Mouse (Mus musculus): ENCODE results near the gene Nefh. TPM values are rescaled to one million over a fixed set of nuclear protein-coding genes. Genes with fewer than 3 reads are reported as not detected.

Nefh gene
- polyA plus RNA-seq, 1 experiment from 2014 or later: 0.30 TPM

GRCm38 (mm10) chr11:4983538-4983937, 35.7 kb upstream of the Nefh start:
- no peaks in the 10 kb centered on the region for H3K27me3 ChIP-seq (ENCODE audit: control insufficient read depth, insufficient read depth, low read length)
- H3K4me2 ChIP-seq (ENCODE audit: low read depth, low read length): no peak overlapping the region
- H3K36me3 ChIP-seq (ENCODE audit: control insufficient read depth, insufficient read depth, low read length): no peaks in the 10 kb centered on the region
- H3K27ac ChIP-seq (ENCODE audit: low read length): no peak overlapping the region
- ATAC-seq (ENCODE audit: insufficient read depth, low FRiP score): no peak
- no peaks in the 10 kb centered on the region for H3K9me3 ChIP-seq (replicated peaks; ENCODE audit: control insufficient read depth, low read length)
- no peak overlapping the region for H3K4me3 ChIP-seq (replicated peaks; ENCODE audit: low read length)
- 73% methylated on average over 2 of the region's 2 CpGs for WGBS
- H3K9ac ChIP-seq (ENCODE audit: low read length): no peak overlapping the region
- peaks cover 8% of the 10 kb centered on the region for H3K4me1 ChIP-seq (ENCODE audit: control insufficient read depth, insufficient read depth, low read length)

DNA sequence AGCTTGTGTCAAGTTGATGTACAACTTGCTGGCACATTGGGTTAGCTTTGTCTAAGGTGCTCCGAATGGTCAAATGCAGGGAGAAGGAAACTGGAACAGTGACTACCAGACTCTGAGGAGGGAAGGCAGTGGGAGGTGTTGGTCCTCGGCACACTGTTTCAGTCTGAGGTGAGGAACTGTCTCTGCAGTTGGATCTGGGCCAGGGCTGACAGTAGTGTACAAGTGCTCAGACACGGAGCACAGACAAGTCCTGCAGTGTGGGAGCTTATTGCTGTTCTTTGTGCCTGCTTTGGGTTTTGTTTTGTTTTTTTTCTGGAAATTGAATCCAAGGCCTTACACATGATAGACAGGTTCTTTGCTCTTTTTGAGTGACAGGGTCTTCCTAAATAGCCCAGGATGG, 35.1 kb upstream of the Nefh start:
- ATAC-seq (ENCODE audit: insufficient read depth, low FRiP score): no peak
- Histone ChIP-seq H3K4me2 (ENCODE audit: low read depth, low read length) (no peak overlapping the region), H3K9ac (ENCODE audit: low read length) (no peak overlapping the region), H3K36me3 (ENCODE audit: control insufficient read depth, insufficient read depth, low read length) (no peaks in the 10 kb centered on the region), H3K4me3 (replicated peaks; ENCODE audit: low read length) (no peak overlapping the region), H3K27me3 (ENCODE audit: control insufficient read depth, insufficient read depth, low read length) (no peaks in the 10 kb centered on the region), H3K27ac (ENCODE audit: low read length) (no peak overlapping the region), H3K9me3 (replicated peaks; ENCODE audit: control insufficient read depth, low read length) (no peaks in the 10 kb centered on the region), H3K4me1 (ENCODE audit: control insufficient read depth, insufficient read depth, low read length) (peaks cover 8% of the 10 kb centered on the region)
- WGBS: 60% methylated on average over 3 of the region's 3 CpGs

DNA sequence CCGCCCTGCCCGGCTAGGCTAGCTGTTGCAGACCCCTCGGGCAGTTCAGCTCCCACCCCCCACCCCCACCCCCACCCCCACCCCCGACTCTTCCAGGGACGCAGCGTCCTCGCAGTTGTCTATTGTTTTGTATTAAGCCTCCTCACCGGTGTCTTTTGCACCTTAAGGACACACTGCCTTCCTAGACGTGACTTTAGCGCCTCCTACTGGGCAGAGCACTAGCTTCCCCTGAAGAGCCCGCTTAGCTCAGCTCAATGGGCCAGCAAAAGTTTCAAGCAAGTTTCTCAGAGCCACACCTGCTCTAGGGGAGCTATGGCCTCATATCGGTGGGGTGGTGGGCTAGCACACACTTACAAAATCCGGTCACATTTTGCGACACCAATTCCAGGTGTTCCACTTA, 27.8 kb upstream of the Nefh start:
- H3K36me3 ChIP-seq (ENCODE audit: control insufficient read depth, insufficient read depth, low read length): no peaks in the 10 kb centered on the region
- no peak overlapping the region for H3K9ac ChIP-seq (ENCODE audit: low read length)
- 11% methylated on average over 14 of the region's 14 CpGs for WGBS
- H3K4me1 ChIP-seq (ENCODE audit: control insufficient read depth, insufficient read depth, low read length): no peaks in the 10 kb centered on the region
- no peak for ATAC-seq (ENCODE audit: insufficient read depth, low FRiP score)
- no peaks in the 10 kb centered on the region for H3K27me3 ChIP-seq (ENCODE audit: control insufficient read depth, insufficient read depth, low read length)
- H3K4me2 ChIP-seq (ENCODE audit: low read depth, low read length): 0 out of 2 replicates have a peak overlapping the region, but pooled peaks have one; percentile 21
- H3K9me3 ChIP-seq (replicated peaks; ENCODE audit: control insufficient read depth, low read length): no peaks in the 10 kb centered on the region
- no peak overlapping the region for H3K27ac ChIP-seq (ENCODE audit: low read length)
- H3K4me3 ChIP-seq (replicated peaks; ENCODE audit: low read length): no peak overlapping the region

GRCm38 (mm10) chr11:4974376-4975122, 26.7 kb upstream of the Nefh start:
- WGBS: 57% methylated on average over 11 of the region's 11 CpGs
- Histone ChIP-seq H3K27ac (ENCODE audit: low read length) (no peak overlapping the region; the same call in 1 of the 2 replicates), H3K9ac (ENCODE audit: low read length) (no peak overlapping the region)

GRCm38 (mm10) chr11:4973871-4974256, 26.0 kb upstream of the Nefh start:
- WGBS: 76% methylated on average over 2 of the region's 2 CpGs
- ATAC-seq (ENCODE audit: insufficient read depth, low FRiP score): no peak
- Histone ChIP-seq H3K9me3 (replicated peaks; ENCODE audit: control insufficient read depth, low read length) (no peaks in the 10 kb centered on the region), H3K4me2 (ENCODE audit: low read depth, low read length) (no peak overlapping the region), H3K4me1 (ENCODE audit: control insufficient read depth, insufficient read depth, low read length) (no peaks in the 10 kb centered on the region), H3K9ac (ENCODE audit: low read length) (no peak overlapping the region), H3K27me3 (ENCODE audit: control insufficient read depth, insufficient read depth, low read length) (no peaks in the 10 kb centered on the region), H3K4me3 (replicated peaks; ENCODE audit: low read length) (no peak overlapping the region), H3K36me3 (ENCODE audit: control insufficient read depth, insufficient read depth, low read length) (no peaks in the 10 kb centered on the region), H3K27ac (ENCODE audit: low read length) (no peak overlapping the region)

More at GRCm38 (mm10) chr11:4974376-4975122, 26.7 kb upstream of the Nefh start:
- H3K4me2 ChIP-seq (ENCODE audit: low read depth, low read length): no peak overlapping the region
- ATAC-seq (ENCODE audit: insufficient read depth, low FRiP score): no peak
- no peaks in the 10 kb centered on the region for H3K36me3 ChIP-seq (ENCODE audit: control insufficient read depth, insufficient read depth, low read length)
- H3K9me3 ChIP-seq (replicated peaks; ENCODE audit: control insufficient read depth, low read length): no peaks in the 10 kb centered on the region
- H3K4me1 ChIP-seq (ENCODE audit: control insufficient read depth, insufficient read depth, low read length): no peaks in the 10 kb centered on the region
- no peaks in the 10 kb centered on the region for H3K27me3 ChIP-seq (ENCODE audit: control insufficient read depth, insufficient read depth, low read length)
- H3K4me3 ChIP-seq (replicated peaks; ENCODE audit: low read length): no peak overlapping the region

- Histone ChIP-seq H3K9ac (ENCODE audit: low read length) (no peak overlapping the region), H3K27ac (ENCODE audit: low read length) (no peak overlapping the region), H3K4me3 (replicated peaks; ENCODE audit: low read length) (no peak overlapping the region), H3K9me3 (replicated peaks; ENCODE audit: control insufficient read depth, low read length) (no peaks in the 10 kb centered on the region), H3K27me3 (ENCODE audit: control insufficient read depth, insufficient read depth, low read length) (no peaks in the 10 kb centered on the region), H3K36me3 (ENCODE audit: control insufficient read depth, insufficient read depth, low read length) (no peaks in the 10 kb centered on the region), H3K4me2 (ENCODE audit: low read depth, low read length) (no peak overlapping the region), H3K4me1 (ENCODE audit: control insufficient read depth, insufficient read depth, low read length) (no peaks in the 10 kb centered on the region)
- 54% methylated on average over 13 of the region's 13 CpGs for WGBS
- peak; percentile 62; the same call in 1 of the 2 replicates for ATAC-seq (ENCODE audit: insufficient read depth, low FRiP score)
Observed at GRCm38 (mm10) chr11:4972967-4973870, 25.4 kb upstream of the Nefh start.

DNA sequence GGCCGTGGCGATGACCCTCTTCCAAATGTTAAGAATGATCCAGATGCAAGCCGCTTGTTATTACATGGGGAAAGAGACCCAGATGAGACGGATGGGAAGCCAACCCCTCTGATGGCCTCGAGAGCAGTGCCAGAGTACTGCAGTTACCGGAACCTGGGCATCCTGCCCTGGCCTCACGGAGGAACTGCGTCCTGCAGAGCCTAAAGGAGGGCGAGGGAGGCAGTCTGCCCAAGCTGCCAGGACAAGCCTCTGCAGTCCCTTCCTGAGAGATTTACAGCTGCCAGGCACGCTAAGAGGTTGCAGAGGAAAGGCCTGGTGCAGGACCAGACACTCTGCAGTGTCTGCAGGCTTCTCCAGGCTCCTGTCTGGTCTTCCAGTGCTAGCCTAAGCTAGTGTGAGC, 20.5 kb upstream of the Nefh start:
- 68% methylated on average over 10 of the region's 10 CpGs for WGBS
- no peaks in the 10 kb centered on the region for H3K36me3 ChIP-seq (ENCODE audit: control insufficient read depth, insufficient read depth, low read length)
- no peaks in the 10 kb centered on the region for H3K4me1 ChIP-seq (ENCODE audit: control insufficient read depth, insufficient read depth, low read length)
- ATAC-seq (ENCODE audit: insufficient read depth, low FRiP score): no peak
- no peaks in the 10 kb centered on the region for H3K27me3 ChIP-seq (ENCODE audit: control insufficient read depth, insufficient read depth, low read length)
- H3K4me2 ChIP-seq (ENCODE audit: low read depth, low read length): no peak overlapping the region
- no peak overlapping the region for H3K4me3 ChIP-seq (replicated peaks; ENCODE audit: low read length)
- H3K9ac ChIP-seq (ENCODE audit: low read length): no peak overlapping the region
- no peaks in the 10 kb centered on the region for H3K9me3 ChIP-seq (replicated peaks; ENCODE audit: control insufficient read depth, low read length)
- no peak overlapping the region for H3K27ac ChIP-seq (ENCODE audit: low read length)

DNA sequence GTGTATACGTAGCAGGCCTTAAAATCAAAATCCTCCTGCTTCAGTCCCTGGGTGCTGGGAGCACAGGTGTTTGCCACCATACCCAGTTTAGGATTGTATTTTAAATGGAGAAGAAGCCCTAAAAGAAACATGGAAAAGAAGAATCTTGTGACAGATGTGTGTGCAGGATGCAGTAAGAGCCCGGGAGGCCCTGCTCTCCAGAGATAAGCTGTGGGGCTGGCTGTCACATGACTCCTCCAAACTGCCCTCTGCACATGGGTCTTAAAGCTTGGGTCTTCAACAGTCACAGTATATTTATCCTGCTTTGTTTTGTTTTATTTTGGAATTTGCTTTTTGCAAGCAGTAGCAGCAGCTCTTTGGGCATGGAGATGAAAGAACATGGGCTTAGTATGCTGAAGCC, 19.7 kb upstream of the Nefh start:
- no peak for ATAC-seq (ENCODE audit: insufficient read depth, low FRiP score)
- H3K36me3 ChIP-seq (ENCODE audit: control insufficient read depth, insufficient read depth, low read length): no peaks in the 10 kb centered on the region
- no peak overlapping the region for H3K27ac ChIP-seq (ENCODE audit: low read length)
- no peak overlapping the region for H3K4me3 ChIP-seq (replicated peaks; ENCODE audit: low read length)
- H3K4me1 ChIP-seq (ENCODE audit: control insufficient read depth, insufficient read depth, low read length): no peaks in the 10 kb centered on the region
- no peaks in the 10 kb centered on the region for H3K9me3 ChIP-seq (replicated peaks; ENCODE audit: control insufficient read depth, low read length)
- no peak overlapping the region for H3K9ac ChIP-seq (ENCODE audit: low read length)
- WGBS: 44% methylated on average over 2 of the region's 2 CpGs
- H3K27me3 ChIP-seq (ENCODE audit: control insufficient read depth, insufficient read depth, low read length): no peaks in the 10 kb centered on the region
- no peak overlapping the region for H3K4me2 ChIP-seq (ENCODE audit: low read depth, low read length)

DNA sequence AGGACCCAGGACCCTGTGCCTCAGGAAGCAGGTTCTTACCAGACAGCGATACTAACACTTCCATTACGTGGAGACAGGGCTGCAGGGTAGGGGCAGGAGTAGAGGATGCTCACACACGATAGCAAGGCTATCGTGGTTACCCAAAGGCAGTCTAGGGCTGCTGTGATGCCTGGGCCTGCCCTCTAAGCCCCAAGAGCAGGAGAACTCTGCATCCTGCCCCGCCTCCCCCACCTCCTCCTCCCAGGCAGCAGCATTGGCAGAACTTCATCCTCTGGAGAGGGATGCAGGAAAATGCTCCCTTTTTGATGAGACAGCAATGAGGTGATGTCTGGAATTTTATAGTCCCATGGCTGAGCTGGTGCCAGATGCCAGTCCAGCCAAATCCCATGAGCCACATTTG, 19.0 kb upstream of the Nefh start:
- Histone ChIP-seq H3K9ac (ENCODE audit: low read length) (no peak overlapping the region), H3K36me3 (ENCODE audit: control insufficient read depth, insufficient read depth, low read length) (no peaks in the 10 kb centered on the region), H3K27ac (ENCODE audit: low read length) (no peak overlapping the region), H3K4me3 (replicated peaks; ENCODE audit: low read length) (no peak overlapping the region), H3K27me3 (ENCODE audit: control insufficient read depth, insufficient read depth, low read length) (no peaks in the 10 kb centered on the region), H3K4me1 (ENCODE audit: control insufficient read depth, insufficient read depth, low read length) (no peaks in the 10 kb centered on the region), H3K4me2 (ENCODE audit: low read depth, low read length) (no peak overlapping the region), H3K9me3 (replicated peaks; ENCODE audit: control insufficient read depth, low read length) (no peaks in the 10 kb centered on the region)
- no peak for ATAC-seq (ENCODE audit: insufficient read depth, low FRiP score)
- WGBS: 58% methylated on average over 5 of the region's 5 CpGs
